Mouse (Mus musculus): Measurements from ENCODE around the gene Utp20.

The Utp20 gene

DNA sequence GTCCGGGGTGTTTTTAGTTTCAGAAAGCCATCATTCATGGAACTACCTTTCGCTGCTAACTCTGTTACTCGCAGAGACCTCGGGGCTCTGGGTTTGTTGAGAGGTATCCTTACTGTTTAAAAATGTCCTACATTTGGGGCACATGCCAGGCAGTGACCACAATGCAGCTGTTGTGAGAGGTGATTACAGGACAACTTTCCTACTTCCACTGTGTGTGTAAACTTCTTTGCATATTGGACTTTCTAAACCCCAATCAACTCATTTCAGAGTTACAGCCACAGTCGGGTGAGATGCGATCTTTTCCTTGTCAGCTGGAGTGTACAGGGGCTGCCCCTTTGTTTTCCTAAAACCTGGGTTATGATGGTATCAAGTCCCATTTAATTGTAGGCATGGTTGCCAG lies 111.0 kb downstream of the Utp20 start:
- no peak for DNase-seq (ENCODE audit: low spot score)

DNA sequence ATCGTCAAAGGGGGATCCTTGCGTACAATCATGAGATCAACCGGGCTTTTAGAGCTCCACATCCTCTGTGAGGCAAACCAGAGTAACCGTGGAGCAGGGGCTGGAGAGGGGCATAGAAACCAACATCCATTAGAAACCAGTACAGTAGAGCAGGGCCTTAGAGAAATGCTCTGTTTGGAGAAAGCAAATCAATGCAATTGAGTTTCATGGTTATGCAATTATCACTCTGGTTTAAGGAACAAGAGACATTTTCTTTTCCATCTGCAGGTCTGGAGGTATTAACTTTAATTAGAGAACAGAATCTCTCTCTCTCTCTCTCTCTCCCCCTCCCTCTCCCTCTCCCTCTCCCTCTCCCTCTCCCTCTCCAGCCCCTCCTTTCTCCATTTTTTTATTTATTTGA lies 111.9 kb downstream of the Utp20 start:
- no peak for DNase-seq (ENCODE audit: low spot score)

DNA sequence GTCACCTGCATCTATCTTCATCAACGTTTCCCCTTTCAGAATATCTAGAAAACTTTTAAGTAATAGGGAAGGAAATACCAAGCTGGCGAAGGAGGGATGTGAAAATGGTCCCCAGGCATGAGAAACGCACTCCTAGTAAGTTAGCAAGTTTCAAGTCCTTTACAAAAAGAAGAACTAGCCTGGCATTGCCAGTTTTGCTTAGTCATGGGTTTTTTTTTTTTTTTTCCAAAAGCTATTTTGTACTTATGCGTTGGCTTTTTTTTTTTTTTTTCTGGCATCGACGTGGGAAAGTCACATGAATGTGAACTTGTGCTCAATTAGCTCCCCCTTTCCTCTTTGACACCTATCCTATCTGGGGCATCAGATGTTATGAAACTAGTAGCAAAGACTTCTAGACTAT lies 114.2 kb downstream of the Utp20 start:
- no peak for DNase-seq (ENCODE audit: low spot score)

DNA sequence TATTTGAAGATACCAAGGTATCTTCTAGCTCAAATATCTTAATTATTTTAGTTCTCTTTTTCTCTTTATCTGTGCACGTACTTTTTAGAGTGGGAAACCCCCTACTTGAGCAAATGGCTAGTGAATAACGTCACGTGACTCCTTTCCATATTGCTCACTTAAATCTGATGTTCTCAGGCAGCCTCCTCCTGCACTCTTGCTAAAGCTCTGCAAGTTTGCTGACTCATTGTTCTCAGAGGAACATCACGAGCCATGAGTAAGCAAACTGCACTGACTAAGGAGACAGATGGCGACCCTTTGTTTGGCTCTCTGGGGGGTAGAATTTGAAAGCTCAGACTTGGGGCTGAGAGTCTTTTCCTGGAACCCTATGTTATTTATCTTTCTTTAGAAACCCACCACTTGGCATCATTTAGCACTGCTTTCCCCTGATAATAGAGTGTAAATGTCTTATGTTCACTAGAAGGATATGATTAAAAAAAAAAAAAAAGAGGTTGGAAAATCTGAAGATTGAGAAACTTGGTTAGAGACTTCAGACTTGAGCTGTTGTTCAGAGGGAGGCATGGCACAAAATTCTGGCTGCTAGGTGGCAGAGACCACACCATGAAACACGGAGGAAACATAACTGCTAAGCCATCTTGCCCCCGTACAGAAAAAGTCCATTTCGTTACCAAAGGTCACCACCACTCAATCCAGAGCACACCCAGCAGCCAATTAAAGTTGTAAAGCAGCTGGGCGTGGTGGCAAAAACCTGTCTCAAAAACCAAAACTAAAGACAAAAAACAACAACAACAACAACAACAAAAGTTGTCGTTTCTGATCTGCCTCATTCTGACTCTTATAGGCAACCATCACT lies 117.7 kb downstream of the Utp20 start:
- no peak for DNase-seq (ENCODE audit: low spot score)

DNA sequence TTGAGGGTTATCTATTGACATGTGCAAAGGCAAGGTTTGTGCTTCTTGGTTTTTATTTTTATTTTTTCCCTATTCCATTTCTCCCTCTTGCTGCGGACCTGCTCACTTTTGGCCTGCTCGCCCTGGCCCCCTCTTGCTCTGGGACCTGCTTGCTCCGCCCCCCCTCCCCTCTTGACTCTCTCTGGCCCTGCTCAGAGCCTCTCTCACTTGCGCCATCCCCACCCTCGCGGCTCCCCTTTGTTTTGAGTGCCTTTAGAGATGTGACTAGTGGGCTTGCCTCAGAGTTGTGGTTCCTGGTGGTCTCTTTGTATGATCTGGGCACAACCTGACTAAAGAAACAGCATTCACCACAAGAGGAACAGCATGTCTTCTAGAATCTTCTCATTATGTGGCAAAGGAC lies 125.7 kb downstream of the Utp20 start:
- no peak for DNase-seq (ENCODE audit: low spot score)

Data from ovary, postnatal 36 days (tissue).